Mouse (Mus musculus): Measurements from ENCODE around the gene Snx9.

Snx9 gene

GRCm38 (mm10) chr17:5872506-5872905 lies 31.4 kb downstream of the Snx9 start:
- CTCF ChIA-PET = no interaction called here

- CTCF ChIA-PET = interaction anchor here (0.7 kb wide), 1 partner anchor 20 kb away, joined by 3 read pairs; no protein-coding TSS in a partner anchor
Observed at GRCm38 (mm10) chr17:5874565-5874964, 33.4 kb downstream of the Snx9 start.

- CTCF ChIA-PET = interaction anchor here (0.6 kb wide), 1 partner anchor 8 kb away, joined by 3 read pairs; no protein-coding TSS in a partner anchor
Observed at GRCm38 (mm10) chr17:5877611-5878157, 36.6 kb downstream of the Snx9 start.

GRCm38 (mm10) chr17:5878878-5879277 lies 37.7 kb downstream of the Snx9 start:
- CTCF ChIA-PET = interaction anchor here (1.6 kb wide), 1 partner anchor 80 kb away, joined by 5 read pairs; no protein-coding TSS in a partner anchor

- CTCF ChIA-PET = interaction anchor here (0.6 to 4.4 kb wide), 2 partner anchors 8 to 88 kb away, joined by 3 to 40 read pairs; no protein-coding TSS in a partner anchor
Observed at GRCm38 (mm10) chr17:5885474-5885873, 44.3 kb downstream of the Snx9 start.

GRCm38 (mm10) chr17:5886181-5886810 lies 45.2 kb downstream of the Snx9 start:
- CTCF ChIA-PET = interaction anchor here (0.7 to 4.4 kb wide), 5 partner anchors 39 to 395 kb away, joined by 3 to 40 read pairs (median 3); no protein-coding TSS in a partner anchor

- CTCF ChIA-PET = interaction anchor here (0.8 to 4.4 kb wide), 5 partner anchors 40 to 133 kb away, joined by 3 to 40 read pairs (median 4); no protein-coding TSS in a partner anchor
Observed at GRCm38 (mm10) chr17:5886943-5887800, 46.0 kb downstream of the Snx9 start.

- CTCF ChIA-PET = interaction anchor here (1.4 to 2.4 kb wide), 3 partner anchors 91 to 97 kb away, joined by 3 to 7 read pairs (median 5); no protein-coding TSS in a partner anchor
Observed at GRCm38 (mm10) chr17:5890429-5890828, 49.3 kb downstream of the Snx9 start.

- CTCF ChIA-PET = no interaction called here
Observed at GRCm38 (mm10) chr17:5891933-5892683, 51.0 kb downstream of the Snx9 start.

GRCm38 (mm10) chr17:5893092-5893491 lies 52.0 kb downstream of the Snx9 start:
- CTCF ChIA-PET = no interaction called here

- CTCF ChIA-PET = interaction anchor here (0.7 kb wide), 1 partner anchor 123 kb away, joined by 3 read pairs; no protein-coding TSS in a partner anchor
Observed at GRCm38 (mm10) chr17:5893574-5894148, 52.5 kb downstream of the Snx9 start.

GRCm38 (mm10) chr17:5896066-5896465 lies 54.9 kb downstream of the Snx9 start:
- CTCF ChIA-PET = interaction anchor here (0.6 to 1.9 kb wide), 2 partner anchors 27 to 100 kb away, joined by 4 to 5 read pairs; no protein-coding TSS in a partner anchor

- CTCF ChIA-PET = interaction anchor here (0.6 kb wide), 1 partner anchor 26 kb away, joined by 4 read pairs; no protein-coding TSS in a partner anchor
Observed at GRCm38 (mm10) chr17:5896607-5897006, 55.5 kb downstream of the Snx9 start.

GRCm38 (mm10) chr17:5897326-5898200 lies 56.4 kb downstream of the Snx9 start:
- CTCF ChIA-PET = no interaction called here

- CTCF ChIA-PET = interaction anchor here (0.5 kb wide), 1 partner anchor 1011 kb away, joined by 5 read pairs; no protein-coding TSS in a partner anchor
Observed at GRCm38 (mm10) chr17:5899251-5899650, 58.1 kb downstream of the Snx9 start.

- CTCF ChIA-PET = no interaction called here
Observed at GRCm38 (mm10) chr17:5901381-5901780, 60.3 kb downstream of the Snx9 start.

GRCm38 (mm10) chr17:5903630-5904301 lies 62.6 kb downstream of the Snx9 start:
- CTCF ChIA-PET = no interaction called here

GRCm38 (mm10) chr17:5909681-5910080 lies 68.6 kb downstream of the Snx9 start:
- CTCF ChIA-PET = no interaction called here

- CTCF ChIA-PET = interaction anchor here (0.6 kb wide), 1 partner anchor 217 kb away, joined by 9 read pairs; no protein-coding TSS in a partner anchor
Observed at GRCm38 (mm10) chr17:5911591-5911990, 70.5 kb downstream of the Snx9 start.
